Mouse (Mus musculus) hindbrain, embryonic 14.5 days (tissue): ENCODE measurements around the gene Rasgrf2. TPM values are rescaled to one million over a fixed set of nuclear protein-coding genes. Genes with fewer than 3 reads are reported as not detected.

ENCODE experiments used
- ATAC-seq: fragments of 200-750 bp; cut with Nextera tagmentation; 2 replicates; pipeline ENCODE4 v1.8.0; 2017; ENCODE audit warnings: moderate number of reproducible peaks, mild to moderate bottlenecking, moderate TSS enrichment, moderate library complexity; ENCODE audit not compliant: low FRiP score
- DNase-seq: peaks from one replicate; pipeline ENCODE4 v3.0.0-alpha.2; 2015; ENCODE audit warnings: low spot score
- H3K27ac ChIP-seq: fragments of 300-500 bp; sonication (generic); 2 replicates; pipeline ENCODE4 v1.5.1; 2014; ENCODE audit warnings: mild to moderate bottlenecking, moderate library complexity
- H3K27me3 ChIP-seq: fragments of 300-500 bp; sonication (generic); 2 replicates; pipeline ENCODE4 v1.6.1; 2014; ENCODE audit warnings: mild to moderate bottlenecking, low read length, mixed read lengths; ENCODE audit not compliant: control insufficient read depth, insufficient read depth
- H3K36me3 ChIP-seq: fragments of 300-500 bp; sonication (generic); replicated peaks from 2 replicates; pipeline ENCODE4 v1.6.1; 2014; ENCODE audit not compliant: control insufficient read depth, insufficient read depth
- H3K4me1 ChIP-seq: fragments of 300-500 bp; sonication (generic); replicated peaks from 2 replicates; pipeline ENCODE4 v1.6.1; 2014; ENCODE audit warnings: antibody characterized with exemption, low read length, mixed read lengths; ENCODE audit not compliant: control insufficient read depth, insufficient read depth
- H3K4me2 ChIP-seq: fragments of 300-500 bp; sonication (generic); replicated peaks from 2 replicates; pipeline ENCODE4 v1.6.1; 2014; ENCODE audit warnings: mild to moderate bottlenecking, moderate library complexity
- H3K4me3 ChIP-seq: fragments of 300-500 bp; sonication (generic); replicated peaks from 2 replicates; pipeline ENCODE4 v1.5.1; 2014; ENCODE audit warnings: mild to moderate bottlenecking, low read length
- H3K9ac ChIP-seq: fragments of 300-500 bp; sonication (generic); 2 replicates; pipeline ENCODE4 v1.6.1; 2014
- H3K9me3 ChIP-seq: fragments of 300-500 bp; sonication (generic); 2 replicates; pipeline ENCODE4 v1.6.1; 2016; ENCODE audit warnings: low read length; ENCODE audit not compliant: control insufficient read depth
- WGBS: fragments of 180-500 bp; shearing (Covaris S2); extraction: QIAGEN DNeasy Blood & Tissue Kit; methylation state at CpG from one replicate; pipeline ENCODE4 v1.1.7; 2014; 5-methylcytosine and 5-hydroxymethylcytosine counted together
- polyA plus RNA-seq: library from polyadenylated mRNA; unstranded; fragments of >200 nt; fragmentation: Nextera tagmentation; extraction: Ambion mirVana; gene quantifications from 2 replicates; pipeline ENCODE4 v1.2.1, GENCODE M21; 2014

The Rasgrf2 gene
- polyA plus RNA-seq, 1 experiment from 2014 or later, result 6.5 TPM

DNA sequence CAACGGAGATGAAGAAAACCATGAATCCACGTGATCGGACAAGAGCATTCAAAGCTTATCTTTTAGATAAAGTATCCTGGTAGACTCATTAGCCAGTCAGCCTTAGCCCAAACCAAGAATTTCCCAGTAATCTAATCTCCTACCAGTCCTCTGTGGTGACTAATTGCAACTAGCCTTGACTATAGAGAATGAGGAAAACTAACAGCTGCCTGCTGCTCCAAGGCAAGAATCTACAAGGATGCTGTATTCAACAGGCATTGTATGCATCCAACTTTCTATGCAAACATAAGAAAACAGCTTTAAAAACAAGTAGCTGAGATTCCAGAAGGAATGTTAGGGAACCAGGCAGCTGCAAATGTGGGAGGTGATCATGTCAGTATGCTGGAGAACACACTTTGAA, 149.4 kb downstream of the Rasgrf2 start:
- no peaks in the 10 kb centered on the region for H3K9me3 ChIP-seq
- H3K27ac ChIP-seq, result no peak overlapping the region
- H3K36me3 ChIP-seq, result no peaks in the 10 kb centered on the region
- peaks cover 7% of the 10 kb centered on the region; the same call in 1 of the 2 replicates for H3K4me1 ChIP-seq
- DNase-seq (no peak), ATAC-seq (no peak)
- 87% methylated on average over 3 of the region's 3 CpGs for WGBS
- no peaks in the 10 kb centered on the region for H3K27me3 ChIP-seq
- H3K4me3 ChIP-seq, result no peak overlapping the region
- H3K4me2 ChIP-seq, result no peak overlapping the region
- H3K9ac ChIP-seq, result no peak overlapping the region

DNA sequence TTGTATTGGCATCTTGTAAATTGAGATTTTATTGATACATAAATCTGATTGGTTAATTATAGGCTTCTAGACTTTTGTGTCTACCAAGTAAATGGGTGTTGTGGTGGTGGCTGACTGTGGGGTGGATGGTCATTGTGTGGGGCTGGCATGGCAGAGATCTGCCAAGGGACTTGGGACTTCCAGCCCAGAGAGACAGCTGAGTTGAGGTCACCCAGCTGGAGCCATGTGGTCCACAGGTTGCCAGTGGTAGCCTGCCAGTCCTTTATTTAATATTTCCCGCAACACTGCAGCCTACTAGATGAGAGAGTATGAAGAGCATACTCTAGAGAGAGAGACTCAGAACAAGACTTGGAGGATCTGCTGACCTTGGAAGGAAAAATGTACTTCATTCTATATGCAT, 150.0 kb downstream of the Rasgrf2 start:
- H3K36me3 ChIP-seq, result no peaks in the 10 kb centered on the region
- H3K27me3 ChIP-seq, result no peaks in the 10 kb centered on the region
- no peak overlapping the region for H3K4me3 ChIP-seq
- no peaks in the 10 kb centered on the region for H3K9me3 ChIP-seq
- DNase-seq (no peak), ATAC-seq (no peak)
- H3K27ac ChIP-seq, result no peak overlapping the region
- peaks cover 7% of the 10 kb centered on the region; the same call in 1 of the 2 replicates for H3K4me1 ChIP-seq
- H3K4me2 ChIP-seq, result no peak overlapping the region
- WGBS, result 100% methylated on average over 1 of the region's 1 CpGs
- H3K9ac ChIP-seq, result no peak overlapping the region

DNA sequence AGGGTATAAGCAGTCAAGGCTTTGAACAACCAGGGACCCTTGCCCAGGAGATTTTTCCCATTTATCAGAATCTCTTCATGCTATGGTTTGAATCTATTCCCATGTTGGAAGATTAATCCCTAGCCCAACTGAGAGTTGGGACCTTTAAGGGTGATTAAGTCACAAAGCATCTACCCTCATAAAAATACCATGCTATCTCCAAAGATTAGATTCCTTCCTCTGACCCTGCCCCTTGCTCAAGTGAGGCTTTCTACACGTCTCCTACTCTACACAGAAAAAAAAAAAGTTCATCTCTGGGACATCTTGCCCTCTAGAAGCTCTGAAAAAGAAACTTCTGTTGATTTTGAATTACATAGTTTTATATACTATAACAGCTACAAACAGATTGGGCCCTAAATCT, 154.5 kb downstream of the Rasgrf2 start:
- Histone ChIP-seq H3K9ac (no peak overlapping the region), H3K27me3 (no peaks in the 10 kb centered on the region), H3K4me1 (no peaks in the 10 kb centered on the region), H3K4me2 (no peak overlapping the region), H3K9me3 (no peaks in the 10 kb centered on the region), H3K4me3 (no peak overlapping the region), H3K27ac (no peak overlapping the region), H3K36me3 (no peaks in the 10 kb centered on the region)
- whole genome bisulfite sequencing, result 68% methylated on average over 1 of the region's 1 CpGs
- no peak for DNase-seq
- no peak for ATAC-seq

DNA sequence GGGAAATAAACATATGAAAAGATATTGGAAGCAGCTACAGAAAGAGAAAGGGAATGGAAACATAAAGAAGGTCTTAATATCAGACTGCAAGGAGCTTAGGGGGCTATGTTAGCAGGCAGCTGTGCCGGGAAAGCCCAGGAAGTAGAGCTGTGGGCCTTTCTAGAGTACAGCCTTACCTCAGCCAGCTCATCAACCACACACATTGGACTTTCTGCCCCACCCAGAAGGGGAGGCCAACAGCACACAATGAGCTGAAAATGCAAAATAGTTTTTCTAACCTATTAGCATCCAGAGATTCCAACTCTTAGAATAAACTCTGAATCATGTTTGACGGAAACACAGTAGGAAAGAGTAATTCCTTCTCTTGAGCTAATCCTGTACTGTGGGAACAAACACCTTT, 154.9 kb downstream of the Rasgrf2 start:
- no peak overlapping the region for H3K27ac ChIP-seq
- no peaks in the 10 kb centered on the region for H3K4me1 ChIP-seq
- no peak overlapping the region for H3K4me3 ChIP-seq
- no peak overlapping the region for H3K9ac ChIP-seq
- H3K36me3 ChIP-seq, result no peaks in the 10 kb centered on the region
- WGBS, result 86% methylated on average over 2 of the region's 2 CpGs
- no peaks in the 10 kb centered on the region for H3K9me3 ChIP-seq
- no peak overlapping the region for H3K4me2 ChIP-seq
- no peak for DNase-seq
- no peaks in the 10 kb centered on the region for H3K27me3 ChIP-seq
- ATAC-seq, result no peak

DNA sequence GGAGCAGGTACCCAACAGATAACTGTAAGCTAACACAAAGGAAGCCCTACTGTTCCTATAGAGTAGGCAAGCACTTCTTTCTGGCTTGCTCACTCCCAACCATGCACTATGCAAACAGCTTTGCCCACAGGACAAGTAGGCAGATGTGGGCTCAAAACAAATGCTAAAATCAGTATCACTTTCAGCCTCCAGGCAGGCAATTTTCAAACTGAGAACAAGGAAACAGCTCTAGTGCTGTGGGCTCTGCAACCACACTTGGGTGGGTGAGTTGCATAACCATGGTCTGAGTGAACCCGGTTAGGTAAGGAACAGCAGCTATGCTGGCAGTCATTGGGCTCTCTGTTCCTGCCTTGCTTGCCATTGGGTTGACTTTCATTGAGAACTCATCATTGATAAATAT, 157.3 kb downstream of the Rasgrf2 start:
- Histone ChIP-seq H3K4me3 (no peak overlapping the region), H3K4me2 (no peak overlapping the region), H3K27me3 (no peaks in the 10 kb centered on the region), H3K4me1 (no peaks in the 10 kb centered on the region), H3K9me3 (no peaks in the 10 kb centered on the region), H3K27ac (no peak overlapping the region), H3K36me3 (no peaks in the 10 kb centered on the region), H3K9ac (no peak overlapping the region)
- WGBS, result 100% methylated on average over 1 of the region's 1 CpGs
- DNase-seq (no peak), ATAC-seq (no peak)

DNA sequence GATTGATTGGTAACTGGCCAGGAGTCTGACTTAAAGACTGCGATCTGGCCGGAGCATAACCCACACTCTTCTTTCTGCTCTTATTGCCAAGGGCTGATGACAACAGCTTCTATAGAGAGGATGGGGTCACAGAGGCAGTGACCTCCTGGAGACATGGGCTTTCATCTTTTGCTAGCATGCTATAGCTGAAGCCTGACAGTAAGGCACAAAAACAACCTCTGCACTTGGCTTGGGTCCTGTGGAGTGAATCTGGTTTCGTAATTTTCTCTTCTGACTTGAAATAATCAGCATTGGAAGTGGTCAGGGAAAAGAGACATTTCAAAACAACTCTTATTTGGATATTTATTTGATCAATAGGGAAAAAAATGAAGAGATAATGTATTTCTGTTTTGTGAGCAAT, 160.2 kb downstream of the Rasgrf2 start:
- Histone ChIP-seq H3K4me3 (no peak overlapping the region), H3K27me3 (no peaks in the 10 kb centered on the region), H3K27ac (no peak overlapping the region), H3K9ac (no peak overlapping the region), H3K4me2 (no peak overlapping the region), H3K9me3 (no peaks in the 10 kb centered on the region), H3K36me3 (no peaks in the 10 kb centered on the region), H3K4me1 (no peaks in the 10 kb centered on the region)
- WGBS, result 87% methylated on average over 3 of the region's 3 CpGs
- DNase-seq (no peak), ATAC-seq (no peak)

DNA sequence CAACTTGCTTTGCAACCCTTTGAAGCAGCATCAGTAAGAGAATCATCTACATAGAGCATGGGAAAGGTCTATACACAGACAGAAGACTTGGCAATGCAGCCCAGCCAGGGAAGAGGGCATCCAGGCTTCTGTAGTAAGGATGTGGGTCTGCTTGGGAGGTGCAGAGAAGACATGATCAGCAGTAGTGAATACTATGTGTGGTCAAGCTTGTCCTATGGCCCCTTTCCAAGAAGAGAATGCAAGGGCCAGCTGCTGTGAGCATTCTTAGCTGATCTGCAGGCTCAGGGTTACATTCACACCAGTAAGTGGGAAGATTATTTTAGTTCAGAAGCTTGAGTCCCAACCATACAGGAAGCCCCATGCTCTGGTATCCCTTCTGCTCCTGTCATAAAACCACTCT, 175.0 kb downstream of the Rasgrf2 start:
- Histone ChIP-seq H3K4me1 (no peaks in the 10 kb centered on the region), H3K9me3 (no peaks in the 10 kb centered on the region), H3K27ac (no peak overlapping the region), H3K9ac (no peak overlapping the region), H3K4me3 (no peak overlapping the region), H3K27me3 (no peaks in the 10 kb centered on the region), H3K36me3 (no peaks in the 10 kb centered on the region), H3K4me2 (no peak overlapping the region)
- ATAC-seq (no peak), DNase-seq (no peak)

DNA sequence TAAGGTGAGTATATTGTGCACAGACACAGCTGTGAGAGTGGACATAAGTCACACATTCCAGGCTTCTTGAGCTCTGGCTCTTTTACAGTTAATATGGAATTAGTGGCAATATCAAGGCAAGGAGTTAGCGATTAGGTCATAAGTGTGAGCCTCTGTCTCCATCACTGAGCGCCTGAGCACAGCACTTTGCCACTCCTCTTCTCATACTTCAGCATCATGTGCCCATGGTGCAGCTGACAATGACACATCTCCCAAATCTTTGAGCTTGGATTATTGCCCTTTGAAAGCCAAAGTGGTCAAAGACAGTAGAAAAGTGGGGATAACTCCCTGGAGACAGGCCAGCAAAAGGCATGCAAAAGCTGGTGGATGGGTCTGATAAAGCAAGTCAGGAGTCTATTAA, 175.8 kb downstream of the Rasgrf2 start:
- Histone ChIP-seq H3K4me1 (no peaks in the 10 kb centered on the region), H3K9ac (no peak overlapping the region), H3K27me3 (no peaks in the 10 kb centered on the region), H3K27ac (peak overlapping the region; percentile 9; the same call in 1 of the 2 replicates), H3K9me3 (no peaks in the 10 kb centered on the region), H3K4me2 (no peak overlapping the region), H3K36me3 (no peaks in the 10 kb centered on the region), H3K4me3 (no peak overlapping the region)
- WGBS, result 88% methylated on average over 2 of the region's 2 CpGs
- ATAC-seq, result no peak
- DNase-seq, result no peak

DNA sequence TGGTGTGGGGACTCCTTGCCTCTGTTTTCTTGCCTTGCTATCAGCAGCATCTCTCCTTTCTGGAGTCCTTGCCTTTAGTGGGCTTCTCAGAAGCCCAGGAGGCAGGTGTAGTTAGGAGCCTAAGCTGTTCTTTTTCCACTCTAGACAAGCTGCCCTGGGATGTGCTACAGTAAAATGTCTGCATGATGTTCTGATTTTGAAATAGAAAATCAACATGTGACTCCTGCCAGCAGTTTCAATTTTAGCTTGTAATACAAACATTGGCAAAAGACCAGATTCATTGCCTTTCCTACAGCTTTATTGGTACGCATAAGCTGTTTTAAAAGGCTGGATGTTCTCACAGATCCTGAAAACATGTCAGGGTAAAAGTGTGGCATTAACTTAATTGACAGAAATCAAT, 176.3 kb downstream of the Rasgrf2 start:
- H3K27me3 ChIP-seq, result no peaks in the 10 kb centered on the region
- 71% methylated on average over 1 of the region's 1 CpGs for WGBS
- no peaks in the 10 kb centered on the region for H3K9me3 ChIP-seq
- ATAC-seq, result no peak
- H3K36me3 ChIP-seq, result no peaks in the 10 kb centered on the region
- no peak overlapping the region for H3K27ac ChIP-seq
- DNase-seq, result no peak
- no peaks in the 10 kb centered on the region for H3K4me1 ChIP-seq
- no peak overlapping the region for H3K9ac ChIP-seq
- H3K4me2 ChIP-seq, result no peak overlapping the region
- H3K4me3 ChIP-seq, result no peak overlapping the region

DNA sequence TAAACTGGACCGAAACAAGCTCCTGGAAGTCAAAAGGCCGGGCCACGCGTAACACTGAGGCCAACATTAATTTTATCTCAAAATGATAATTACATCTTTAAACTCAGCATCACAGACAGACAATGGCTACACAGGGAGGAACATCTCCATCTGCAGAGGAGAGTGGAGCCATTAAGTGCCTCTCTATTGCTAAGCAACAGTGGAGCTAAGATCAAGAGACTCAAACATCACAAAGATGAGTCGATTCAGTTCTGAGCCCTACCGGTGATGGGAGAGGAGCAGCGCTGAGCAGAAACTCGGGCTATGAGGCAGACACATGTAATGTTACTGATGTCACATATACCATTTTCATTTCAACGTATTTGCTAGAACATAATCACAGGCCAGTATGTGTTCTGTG, 191.3 kb downstream of the Rasgrf2 start:
- Histone ChIP-seq H3K36me3 (no peaks in the 10 kb centered on the region), H3K4me1 (no peaks in the 10 kb centered on the region), H3K4me3 (no peak overlapping the region), H3K9ac (no peak overlapping the region), H3K27ac (no peak overlapping the region), H3K4me2 (no peak overlapping the region), H3K9me3 (no peaks in the 10 kb centered on the region), H3K27me3 (no peaks in the 10 kb centered on the region)
- DNase-seq (no peak), ATAC-seq (peak; percentile 66)
- WGBS, result 85% methylated on average over 9 of the region's 9 CpGs
